Mouse (Mus musculus) brain, embryonic 14.5 days (tissue): ENCODE data around the gene Kng1.

Experiments used
- CTCF ChIP-seq: fragments of 200-500 bp; IDR thresholded peaks from 2 replicates; pipeline ENCODE4 v1.5.1; 2012; ENCODE audit warnings: inconsistent platforms, mild to moderate bottlenecking, moderate library complexity, borderline replicate concordance; ENCODE audit not compliant: insufficient read depth, insufficient read length; ENCODE audit errors: extremely low read depth
- POLR2A ChIP-seq: fragments of 200-500 bp; IDR thresholded peaks from 2 replicates; pipeline ENCODE4 v1.6.1; 2012; ENCODE audit warnings: mild to moderate bottlenecking, inconsistent platforms, borderline replicate concordance; ENCODE audit not compliant: poor library complexity, insufficient read depth, insufficient read length, severe bottlenecking; ENCODE audit errors: extremely low read depth

DNA sequence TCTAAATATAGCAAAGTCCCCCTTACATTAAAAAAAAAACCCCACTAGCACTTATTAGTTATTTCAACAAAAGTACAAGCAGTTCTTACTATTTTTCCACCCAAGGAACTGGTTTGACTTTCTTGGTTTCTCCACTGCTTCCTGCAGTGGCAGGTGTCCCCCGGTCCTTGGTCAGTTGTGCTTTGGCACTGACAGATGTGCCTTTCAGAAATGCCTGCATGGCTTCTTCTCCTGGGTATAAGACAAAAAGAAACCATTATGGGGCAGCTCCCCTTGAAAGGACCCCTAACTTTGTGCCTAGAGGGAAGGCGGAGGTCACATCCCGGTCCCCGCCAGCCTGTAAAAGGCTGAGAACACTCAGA lies 69.6 kb downstream of the Kng1 start:
- TF ChIP-seq POLR2A (no peak), CTCF (no peak)
